Mouse (Mus musculus): ENCODE measurements around the gene Sparc.
"Not testable (repeated sequence)": the region's sequence is repeated elsewhere in the genome, so short reads cannot be mapped to it uniquely, and the experiment has no call there.

The Sparc gene

GRCm38 (mm10) chr11:55438031-55438430, 15.0 kb upstream of the Sparc start:
- no peak for DNase-seq (ENCODE audit: low spot score in 2 of 2)

- no peak for DNase-seq (ENCODE audit: low spot score in 2 of 2)
Observed at GRCm38 (mm10) chr11:55436089-55436488, 13.1 kb upstream of the Sparc start.

GRCm38 (mm10) chr11:55432981-55433380, 10.0 kb upstream of the Sparc start:
- DNase-seq (ENCODE audit: low spot score in 2 of 2): no peak

- DNase-seq (ENCODE audit: low spot score in 2 of 2): no peak
Observed at GRCm38 (mm10) chr11:55429973-55430372, 7.0 kb upstream of the Sparc start.

- DNase-seq (ENCODE audit: low spot score in 2 of 2): peak in 1 of 2 experiments; percentile 44
Observed at GRCm38 (mm10) chr11:55428186-55429012, 5.4 kb upstream of the Sparc start.

GRCm38 (mm10) chr11:55424746-55425360, 1.9 kb upstream of the Sparc start:
- no peak for DNase-seq (ENCODE audit: low spot score in 2 of 2)

GRCm38 (mm10) chr11:55423756-55424155, 773 bp upstream of the Sparc start:
- no peak for DNase-seq (ENCODE audit: low spot score in 2 of 2)

GRCm38 (mm10) chr11:55419678-55420307, 3.2 kb downstream of the Sparc start:
- no peak for DNase-seq (ENCODE audit: low spot score in 2 of 2)

GRCm38 (mm10) chr11:55419296-55419677, 3.7 kb downstream of the Sparc start:
- DNase-seq (ENCODE audit: low spot score in 2 of 2): no peak

- no peak for DNase-seq (ENCODE audit: low spot score in 2 of 2)
Observed at GRCm38 (mm10) chr11:55418704-55419061, 4.3 kb downstream of the Sparc start.

- DNase-seq (ENCODE audit: low spot score in 2 of 2): no peak
Observed at GRCm38 (mm10) chr11:55417898-55418703, 4.9 kb downstream of the Sparc start.

GRCm38 (mm10) chr11:55416609-55417265, 6.2 kb downstream of the Sparc start:
- no peak for DNase-seq (ENCODE audit: low spot score in 2 of 2)

GRCm38 (mm10) chr11:55415731-55416130, 7.3 kb downstream of the Sparc start:
- not testable (repeated sequence) for DNase-seq (ENCODE audit: low spot score in 2 of 2)

GRCm38 (mm10) chr11:55415036-55415704, 7.8 kb downstream of the Sparc start:
- DNase-seq (ENCODE audit: low spot score in 2 of 2): no peak

- DNase-seq (ENCODE audit: low spot score in 2 of 2): no peak
Observed at GRCm38 (mm10) chr11:55414314-55414713, 8.7 kb downstream of the Sparc start.

GRCm38 (mm10) chr11:55413416-55413796, 9.6 kb downstream of the Sparc start:
- no peak for DNase-seq (ENCODE audit: low spot score in 2 of 2)

GRCm38 (mm10) chr11:55412680-55413415, 10.1 kb downstream of the Sparc start:
- no peak for DNase-seq (ENCODE audit: low spot score in 2 of 2)

- DNase-seq (ENCODE audit: low spot score in 2 of 2): no peak
Observed at GRCm38 (mm10) chr11:55412034-55412433, 10.9 kb downstream of the Sparc start.

- DNase-seq (ENCODE audit: low spot score in 2 of 2): no peak
Observed at GRCm38 (mm10) chr11:55410502-55410901, 12.5 kb downstream of the Sparc start.

GRCm38 (mm10) chr11:55410005-55410404, 13.0 kb downstream of the Sparc start:
- no peak for DNase-seq (ENCODE audit: low spot score in 2 of 2)

Measured in spleen, postnatal 10 days (tissue).